Mouse (Mus musculus) left cerebral cortex, adult 2 months (tissue): Measurements from ENCODE around the gene Bbs4. TPM values are rescaled to one million over a fixed set of nuclear protein-coding genes. Genes with fewer than 3 reads are reported as not detected.
A peak's percentile ranks its signal among the peaks of the same experiment; 100 is the strongest.
"Not testable (repeated sequence)": the region's sequence is repeated elsewhere in the genome, so short reads cannot be mapped to it uniquely, and the experiment has no call there.

Experiments
- DNase-seq, 2 experiments: peaks; one replicate each; pipeline ENCODE4 v3.0.0; 2021 to 2022; ENCODE audit warnings: low spot score in 2 of 2, mixed read lengths in 1 of 2; ENCODE audit errors: extremely low spot score in 1 of 2
- H3K27ac ChIP-seq: fragments of 200-600 bp; 2 replicates; pipeline ENCODE4 v1.8.1; 2022
- H3K4me3 ChIP-seq: fragments of 200-600 bp; 2 replicates; pipeline ENCODE4 v1.8.1; 2022
- CTCF ChIP-seq: fragments of 200-600 bp; IDR thresholded peaks from 2 replicates; pipeline ENCODE4 v1.8.1; 2022; ENCODE audit warnings: antibody characterized with exemption, mild to moderate bottlenecking, moderate library complexity
- intact Hi-C: fragments of 180-260 bp; cut with DNase I; formaldehyde crosslinking; loops from one replicate; pipeline ENCODE4 v1.15.1; 2025
- long read RNA-seq, 2 experiments: library from polyadenylated mRNA; stranded (forward); transcript quantifications; one replicate each; pipeline ENCODE4 v2.0.0; 2021; ENCODE audit warnings: borderline mapping rate in 2 of 2
- total RNA-seq, 2 experiments: library from RNA; stranded (reverse); gene quantifications; 2 replicates each; pipeline ENCODE4 v1.2.3; 2021

Bbs4 gene
- total RNA-seq: 10 to 100 TPM; 41.7 to 44.5 TPM
- long read RNA-seq, experiment 1, transcript Bbs4-201 (16 exons, 2,518 nt): major isoform, 86 of 120 reads
- long read RNA-seq, experiment 1, partial matches to known transcripts: 13 of 120 reads
- long read RNA-seq, experiment 1, other reads (novel, unspliced or antisense): 21 of 120 reads
- long read RNA-seq, experiment 2, transcript Bbs4-201 (16 exons, 2,518 nt): major isoform, 42 of 59 reads
- long read RNA-seq, experiment 2, partial matches to known transcripts: 2 of 59 reads
- long read RNA-seq, experiment 2, other reads (novel, unspliced or antisense): 15 of 59 reads

DNA sequence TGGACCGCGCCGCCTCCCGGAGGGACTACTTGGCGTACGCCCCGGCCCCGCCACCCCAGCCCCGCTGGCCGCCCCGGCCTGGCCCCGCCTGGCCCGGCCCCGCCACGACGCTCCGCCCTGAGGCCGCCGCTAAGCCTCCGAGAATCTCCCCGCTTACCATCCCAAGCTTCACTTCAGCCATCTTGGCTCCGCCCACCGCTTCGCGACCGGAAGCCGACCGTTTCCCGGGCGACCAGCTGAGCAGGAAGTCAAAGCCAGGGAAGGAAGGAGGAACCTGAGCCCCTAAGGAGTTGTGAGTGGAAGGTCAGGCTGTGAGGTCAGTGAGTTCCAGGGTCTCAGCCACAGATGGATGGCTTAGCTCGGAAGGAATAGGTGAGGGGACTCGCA is at the start of gene Bbs4:
TSS of gene Bbs4 (minus strand) at position 256 of the 387 bp plus-strand sequence.
- intact Hi-C loops: loop anchor here (5.0 kb wide), 1 partner anchor 134 kb away; the partner anchor contains the start of gene Arih1
- H3K4me3 ChIP-seq: peak within 1 kb of the TSS; percentile 66
- DNase-seq: peak; percentile 88
- TF ChIP-seq CTCF: no peak
- H3K27ac ChIP-seq: peak within 1 kb of the TSS; percentile 82

DNA sequence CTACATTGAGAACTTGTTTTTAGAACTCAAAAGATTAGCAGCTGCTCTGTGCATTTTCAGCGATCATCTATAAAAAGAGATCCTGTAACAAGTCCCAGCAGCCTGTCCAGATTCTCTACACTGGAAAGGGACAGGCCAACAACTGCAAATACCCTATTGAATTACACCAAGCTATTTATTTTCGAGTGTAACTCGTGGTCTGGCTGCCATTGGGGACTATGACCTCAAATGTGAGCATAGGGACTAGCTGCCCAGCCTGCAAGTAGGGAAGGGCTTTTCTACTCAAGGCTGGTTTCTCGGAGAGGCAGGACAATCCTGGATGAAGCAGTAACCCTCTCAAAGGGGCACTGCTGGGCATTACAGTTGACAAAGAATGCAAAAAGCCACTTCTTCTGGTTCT is 35.8 kb upstream of the Bbs4 start:
- DNase-seq: no peak
- no peak overlapping the region for H3K27ac ChIP-seq
- intact Hi-C loops: no loop called here
- no peak overlapping the region for H3K4me3 ChIP-seq
- TF ChIP-seq CTCF: no peak

DNA sequence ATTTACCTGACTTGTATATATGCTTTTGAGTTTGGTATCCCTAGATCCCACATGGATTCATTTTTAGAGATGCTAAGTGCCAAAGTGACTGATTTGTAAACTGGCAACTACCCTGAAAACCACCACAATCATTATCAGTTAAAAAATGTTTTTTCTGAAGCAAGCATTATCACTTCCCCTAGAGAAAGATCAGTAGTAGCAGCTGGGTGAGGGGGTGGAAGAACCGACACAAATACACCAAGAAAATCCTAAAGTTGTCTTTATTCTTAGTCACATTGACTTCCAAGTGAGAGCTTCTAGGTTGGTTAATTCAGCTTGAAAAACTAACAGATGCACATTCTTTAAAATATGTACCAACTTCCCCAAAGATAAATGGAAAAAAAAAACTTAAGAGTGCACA is 35.0 kb upstream of the Bbs4 start:
- DNase-seq: no peak
- no peak for TF ChIP-seq CTCF
- H3K4me3 ChIP-seq: no peak overlapping the region
- intact Hi-C loops: no loop called here
- H3K27ac ChIP-seq: no peak overlapping the region

DNA sequence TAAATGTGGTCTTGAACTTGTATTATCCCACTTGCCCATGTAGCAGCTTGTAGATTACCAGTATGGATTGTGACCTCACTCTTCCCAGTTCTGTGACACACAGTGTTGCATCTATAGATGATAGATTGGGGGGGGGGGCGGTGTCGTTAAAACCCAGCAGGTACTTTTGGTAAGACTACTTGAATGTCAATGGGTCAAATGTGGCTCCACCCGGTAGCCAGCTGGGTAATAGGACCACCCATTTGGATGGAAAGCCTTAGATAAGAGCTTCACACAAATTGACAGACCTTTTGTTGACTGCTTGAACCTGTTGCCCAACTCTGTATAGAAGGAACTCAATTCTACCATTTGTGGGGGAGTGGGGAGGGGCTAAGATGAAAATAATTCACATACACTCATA is 34.2 kb upstream of the Bbs4 start:
- intact Hi-C loops: no loop called here

DNA sequence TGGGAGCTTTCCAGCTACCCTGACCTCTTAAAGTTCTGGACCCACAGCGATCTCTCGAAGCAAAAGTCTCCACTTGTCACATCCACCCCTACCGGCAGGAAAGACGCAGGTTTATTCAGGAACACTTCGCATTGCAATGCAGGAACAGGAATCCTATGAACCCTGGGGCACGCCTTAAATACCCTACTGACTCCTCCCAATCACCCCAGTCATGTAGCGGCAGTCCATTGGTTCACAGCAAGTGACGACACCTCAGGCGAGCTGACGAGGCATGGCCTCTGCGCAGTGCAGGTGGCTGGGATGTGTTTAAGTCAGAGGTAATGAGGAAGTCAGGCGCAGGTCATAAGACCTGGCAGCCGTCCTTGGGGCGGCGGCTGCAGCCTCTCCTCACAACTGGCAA is 22.3 kb upstream of the Bbs4 start:
- intact Hi-C loops: no loop called here
- Histone ChIP-seq H3K4me3 (no peak overlapping the region), H3K27ac (no peak overlapping the region)
- TF ChIP-seq CTCF: no peak
- DNase-seq: no peak

More for the DNA sequence above, 34.2 kb upstream of the Bbs4 start:
- no peak for TF ChIP-seq CTCF
- no peak for DNase-seq
- Histone ChIP-seq H3K4me3 (no peak overlapping the region), H3K27ac (no peak overlapping the region)

DNA sequence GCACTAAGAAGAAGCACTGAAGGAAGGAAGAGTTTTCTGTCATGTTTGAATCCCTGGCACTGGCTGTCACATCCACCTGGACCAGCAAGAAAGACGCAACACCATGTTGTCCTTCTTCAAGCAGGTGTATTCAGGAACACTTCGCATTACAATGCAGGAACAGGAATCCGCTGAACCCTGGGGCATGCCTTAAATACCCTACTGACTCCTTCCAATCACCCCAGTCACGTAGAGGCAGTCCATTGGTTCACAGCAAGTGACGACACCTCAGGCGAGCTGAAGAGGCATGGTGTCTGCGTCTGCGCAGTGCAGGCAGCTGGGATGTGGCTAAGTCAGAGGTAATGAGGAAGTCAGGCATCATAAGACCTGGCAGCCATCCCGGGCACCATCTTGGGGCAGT is 16.3 kb upstream of the Bbs4 start:
- no peak overlapping the region for H3K4me3 ChIP-seq
- intact Hi-C loops: no loop called here
- H3K27ac ChIP-seq: no peak overlapping the region
- DNase-seq: no peak
- TF ChIP-seq CTCF: no peak

DNA sequence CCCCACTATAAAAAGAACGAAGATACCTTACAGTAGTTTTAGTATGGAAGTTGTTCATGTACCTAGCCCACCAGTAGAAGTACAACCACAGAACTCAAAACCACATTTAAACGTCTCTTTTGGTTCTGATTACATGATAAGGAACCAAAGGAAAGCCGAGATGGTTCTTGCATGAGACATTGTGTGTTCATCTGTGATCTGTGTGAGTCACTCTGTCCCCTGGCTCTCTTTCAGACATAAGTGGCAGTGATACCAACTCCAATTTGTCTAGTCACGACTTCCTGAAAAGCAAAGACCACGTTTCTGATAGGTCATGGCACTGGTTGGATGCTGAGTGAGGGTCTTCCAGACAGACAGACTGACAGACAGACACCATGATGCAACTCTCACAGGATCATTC is 15.9 kb upstream of the Bbs4 start:
- no peak for TF ChIP-seq CTCF
- DNase-seq: no peak
- Histone ChIP-seq H3K4me3 (no peak overlapping the region), H3K27ac (no peak overlapping the region)
- intact Hi-C loops: no loop called here

DNA sequence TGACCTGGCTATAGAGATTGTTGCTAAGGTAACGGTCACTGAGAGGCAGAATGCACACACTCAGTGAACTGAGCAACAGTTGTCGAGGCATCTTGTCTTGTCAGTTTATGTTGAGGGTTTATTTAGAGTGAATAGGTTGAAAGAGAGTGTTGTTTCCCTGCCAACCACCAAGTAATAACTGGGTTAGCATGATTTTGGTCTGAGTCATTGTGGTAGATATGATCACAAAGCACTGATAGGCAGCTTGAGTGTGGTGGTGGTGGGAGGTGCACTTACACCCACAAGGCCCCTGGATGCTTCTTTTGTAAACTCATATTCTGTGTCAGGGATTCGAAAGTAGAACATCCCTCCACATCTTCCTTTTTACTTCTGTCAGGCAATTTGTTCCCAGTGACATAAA is 7.2 kb upstream of the Bbs4 start:
- intact Hi-C loops: not testable (repeated sequence)

DNA sequence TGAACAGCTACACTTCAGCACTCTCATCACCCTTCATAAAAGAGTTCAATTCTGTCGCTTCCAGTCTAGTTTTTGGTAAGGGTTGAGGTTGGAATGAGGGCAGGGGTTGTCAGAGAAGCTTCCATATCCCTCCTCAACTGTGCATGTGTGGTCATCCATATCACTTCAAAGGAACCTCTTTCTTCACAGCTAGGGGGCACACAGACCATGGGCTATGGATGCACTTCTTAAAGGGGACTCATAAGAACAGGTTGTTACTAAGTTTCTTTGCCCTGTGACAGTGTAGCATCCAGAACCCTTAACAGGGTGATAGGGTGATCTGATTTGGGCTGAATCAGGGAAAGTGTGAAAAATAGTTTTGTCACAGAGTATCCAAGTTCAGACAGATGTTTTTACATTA is 4.7 kb upstream of the Bbs4 start:
- not testable (repeated sequence) for H3K27ac ChIP-seq, DNase-seq, H3K4me3 ChIP-seq
- intact Hi-C loops: loop anchor here (5.0 kb wide), 1 partner anchor 224 kb away; no protein-coding TSS in a partner anchor

More for the DNA sequence above, 7.2 kb upstream of the Bbs4 start:
- DNase-seq, H3K27ac ChIP-seq, H3K4me3 ChIP-seq: not testable (repeated sequence)

DNA sequence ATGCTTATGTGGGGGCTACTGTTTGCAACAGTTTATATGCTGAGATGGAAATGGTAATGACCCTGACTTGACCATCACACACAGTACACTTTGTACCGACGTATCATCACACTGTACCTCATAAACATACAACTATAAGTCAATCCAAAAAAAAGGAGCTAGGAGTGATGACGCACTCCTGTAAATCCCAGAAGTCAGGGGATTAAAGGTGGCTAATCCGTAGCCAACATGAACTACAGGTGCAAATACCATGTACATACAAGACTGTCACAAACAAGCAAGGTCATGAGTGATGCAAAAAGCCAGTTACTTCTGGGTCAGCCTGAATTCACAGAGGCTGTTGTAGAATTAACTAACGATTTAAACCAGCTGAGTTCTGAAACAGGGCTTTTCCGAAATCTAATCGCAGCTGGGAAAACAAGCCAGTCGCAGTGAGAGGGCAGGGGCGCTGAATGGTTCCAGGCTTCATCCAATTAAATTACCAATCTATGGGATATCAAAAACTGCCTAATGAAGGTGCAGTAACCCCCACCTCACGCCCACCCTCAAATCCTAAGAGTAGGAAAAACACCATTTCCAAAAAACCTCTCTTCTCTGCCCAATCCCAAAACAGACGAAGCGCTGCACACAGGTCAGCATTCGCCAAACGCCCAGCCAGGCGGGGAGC is 589 bp downstream of the Bbs4 start:
- TF ChIP-seq CTCF: no peak
- DNase-seq: no peak
- H3K4me3 ChIP-seq: peak overlapping the region; percentile 66
- H3K27ac ChIP-seq: peak overlapping the region; percentile 82
- intact Hi-C loops: loop anchor here (5.0 kb wide), 1 partner anchor 135 kb away; the partner anchor contains the start of gene Arih1

DNA sequence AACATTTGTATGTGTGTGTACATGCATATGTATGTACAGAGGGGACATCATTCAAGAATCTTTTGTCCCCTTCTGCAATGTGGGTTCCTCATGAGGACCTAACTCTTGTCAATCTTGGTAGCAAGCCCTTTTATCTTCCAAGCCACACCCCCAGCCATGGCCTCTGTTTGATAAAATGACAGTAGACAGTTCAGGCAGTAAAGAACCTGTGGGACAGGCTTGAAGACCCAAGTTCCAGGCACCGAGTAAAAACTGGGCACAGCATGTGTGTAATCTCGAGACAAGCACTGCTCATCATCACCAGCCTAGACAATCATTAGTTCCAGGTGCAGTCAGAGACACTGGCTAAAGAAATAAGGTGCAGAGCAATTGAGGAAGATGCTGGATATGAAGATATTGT is 7.1 kb downstream of the Bbs4 start:
- intact Hi-C loops: no loop called here
- no peak overlapping the region for H3K4me3 ChIP-seq

DNA sequence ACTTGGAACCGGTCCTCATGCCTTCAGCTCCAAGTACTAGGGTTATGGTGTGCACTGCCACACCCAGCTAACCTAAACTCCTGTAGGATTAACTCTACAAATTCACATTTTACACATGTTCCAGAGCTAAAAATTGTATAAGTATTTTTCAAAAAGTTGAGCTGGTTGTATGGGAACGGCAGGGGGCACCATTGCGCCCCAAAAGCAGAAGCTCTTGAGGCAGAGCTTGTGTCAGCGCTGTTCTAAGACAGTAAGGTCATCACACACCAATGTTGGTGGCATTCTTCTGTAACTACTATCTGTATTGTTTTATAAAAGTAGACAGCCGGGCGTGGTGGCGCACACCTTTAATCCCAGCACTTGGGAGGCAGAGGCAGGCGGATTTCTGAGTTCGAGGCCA is 13.3 kb downstream of the Bbs4 start:
- H3K27ac ChIP-seq: no peak overlapping the region
- H3K4me3 ChIP-seq: no peak overlapping the region
- DNase-seq: no peak
- intact Hi-C loops: loop anchor here (5.0 kb wide), 1 partner anchor 222 kb away; no protein-coding TSS in a partner anchor
- peak; percentile 47 for TF ChIP-seq CTCF

More for the DNA sequence above, 7.1 kb downstream of the Bbs4 start:
- DNase-seq: no peak
- TF ChIP-seq CTCF: no peak
- H3K27ac ChIP-seq: no peak overlapping the region
